Mouse (Mus musculus): ENCODE data around the gene Gm11756.
"Not testable (repeated sequence)": the region's sequence is repeated elsewhere in the genome, so short reads cannot be mapped to it uniquely, and the experiment has no call there.

Gene Gm11756

DNA sequence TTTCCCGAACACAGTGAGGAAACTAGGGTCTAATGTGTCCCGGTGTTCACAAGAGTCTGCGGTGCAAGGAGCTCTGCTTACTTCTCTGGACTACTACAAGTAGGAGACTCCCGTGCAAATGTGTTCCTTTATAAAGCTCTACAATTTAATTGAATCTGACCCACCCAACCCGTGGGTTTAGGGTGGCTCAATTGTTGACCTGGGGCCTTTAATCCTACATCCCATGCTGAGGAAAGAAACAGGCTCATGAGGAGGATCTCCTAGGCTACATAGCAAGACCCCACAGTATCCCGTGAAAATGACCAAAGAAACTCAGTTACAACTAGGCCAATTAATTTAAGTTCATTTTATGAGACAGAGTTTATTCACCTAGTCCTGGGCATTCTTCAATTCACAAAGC, at the start of gene Gm11756:
Gene Gm11756 (minus strand): TSS at position 101 of the 400 bp plus-strand sequence.
- not testable (repeated sequence) for DNase-seq

DNA sequence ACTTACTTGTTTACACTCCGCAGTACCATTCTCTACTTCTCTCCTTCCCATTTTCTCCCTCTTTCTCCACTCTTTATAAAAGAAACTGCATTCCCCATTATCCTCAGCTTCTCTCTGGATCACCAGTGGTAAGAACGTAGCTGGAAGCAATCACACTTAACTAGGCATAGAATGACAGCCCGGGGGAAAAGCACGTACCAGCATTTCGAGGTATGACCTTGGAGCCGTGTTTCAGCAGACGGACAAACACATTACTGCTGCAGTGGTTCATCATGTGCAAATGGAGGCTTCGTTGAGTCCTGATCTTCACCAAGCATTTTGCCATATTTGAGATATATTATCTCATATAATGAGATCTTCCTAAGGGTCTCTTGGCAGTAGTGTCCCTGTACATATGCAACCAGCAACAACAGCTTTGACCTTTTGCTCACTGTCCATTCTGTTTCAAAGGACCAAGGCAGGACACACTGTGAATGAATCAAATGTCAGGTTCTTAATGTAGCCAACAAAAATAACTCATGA, 29.9 kb upstream of the Gm11756 start, which contains the start of gene 2310002L09Rik:
Gene 2310002L09Rik (minus strand): TSS at position 472 of the 522 bp plus-strand sequence.
- no peak for DNase-seq

DNA sequence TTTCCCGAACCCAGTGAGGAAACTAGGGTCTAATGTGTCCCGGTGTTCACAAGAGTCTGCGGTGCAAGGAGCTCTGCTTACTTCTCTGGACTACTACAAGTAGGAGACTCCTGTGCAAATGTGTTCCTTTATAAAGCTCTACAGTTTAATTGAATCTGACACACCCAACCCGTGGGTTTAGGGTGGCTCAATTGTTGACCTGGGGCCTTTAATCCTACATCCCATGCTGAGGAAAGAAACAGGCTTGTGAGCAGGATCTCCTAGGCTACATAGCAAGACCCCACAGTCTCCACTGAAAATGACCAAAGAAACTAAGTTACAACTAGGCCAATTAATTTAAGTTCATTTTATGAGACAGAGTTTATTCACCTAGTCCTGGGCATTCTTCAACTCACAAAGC, 14.7 kb downstream of the Gm11756 start, which contains the start of gene Gm13871:
Gene Gm13871 (minus strand): TSS at position 101 of the 400 bp plus-strand sequence.
- DNase-seq: not testable (repeated sequence)

DNA sequence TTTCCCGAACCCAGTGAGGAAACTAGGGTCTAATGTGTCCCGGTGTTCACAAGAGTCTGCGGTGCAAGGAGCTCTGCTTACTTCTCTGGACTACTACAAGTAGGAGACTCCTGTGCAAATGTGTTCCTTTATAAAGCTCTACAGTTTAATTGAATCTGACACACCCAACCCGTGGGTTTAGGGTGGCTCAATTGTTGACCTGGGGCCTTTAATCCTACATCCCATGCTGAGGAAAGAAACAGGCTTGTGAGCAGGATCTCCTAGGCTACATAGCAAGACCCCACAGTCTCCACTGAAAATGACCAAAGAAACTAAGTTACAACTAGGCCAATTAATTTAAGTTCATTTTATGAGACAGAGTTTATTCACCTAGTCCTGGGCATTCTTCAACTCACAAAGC, 29.5 kb downstream of the Gm11756 start, which contains the start of gene Gm11757:
Gene Gm11757 (minus strand): TSS at position 101 of the 400 bp plus-strand sequence.
- DNase-seq: not testable (repeated sequence)

DNA sequence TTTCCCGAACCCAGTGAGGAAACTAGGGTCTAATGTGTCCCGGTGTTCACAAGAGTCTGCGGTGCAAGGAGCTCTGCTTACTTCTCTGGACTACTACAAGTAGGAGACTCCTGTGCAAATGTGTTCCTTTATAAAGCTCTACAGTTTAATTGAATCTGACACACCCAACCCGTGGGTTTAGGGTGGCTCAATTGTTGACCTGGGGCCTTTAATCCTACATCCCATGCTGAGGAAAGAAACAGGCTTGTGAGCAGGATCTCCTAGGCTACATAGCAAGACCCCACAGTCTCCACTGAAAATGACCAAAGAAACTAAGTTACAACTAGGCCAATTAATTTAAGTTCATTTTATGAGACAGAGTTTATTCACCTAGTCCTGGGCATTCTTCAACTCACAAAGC, 44.4 kb downstream of the Gm11756 start, which contains the start of gene Gm11758:
Gene Gm11758 (minus strand): TSS at position 101 of the 400 bp plus-strand sequence.
- not testable (repeated sequence) for DNase-seq
